Mouse (Mus musculus) mouse embryonic stem cell (cell line): ENCODE measurements around the gene Actn4.

Source experiments
- in situ Hi-C, 2 experiments: fragments of 300-500 bp; cut with MboI; formaldehyde crosslinking; loops; 1 replicate in 1 of 2; 3 replicates in 1 of 2; pipeline ENCODE4 v1.14.3; 2019 to 2020; ENCODE audit warnings: low sequenced_read_pairs in 2 of 2, low pct_unique_long_range_greater_than_20kb in 1 of 2, mixed read lengths in 1 of 2; ENCODE audit not compliant: unreplicated experiment in 1 of 2

The Actn4 gene

DNA sequence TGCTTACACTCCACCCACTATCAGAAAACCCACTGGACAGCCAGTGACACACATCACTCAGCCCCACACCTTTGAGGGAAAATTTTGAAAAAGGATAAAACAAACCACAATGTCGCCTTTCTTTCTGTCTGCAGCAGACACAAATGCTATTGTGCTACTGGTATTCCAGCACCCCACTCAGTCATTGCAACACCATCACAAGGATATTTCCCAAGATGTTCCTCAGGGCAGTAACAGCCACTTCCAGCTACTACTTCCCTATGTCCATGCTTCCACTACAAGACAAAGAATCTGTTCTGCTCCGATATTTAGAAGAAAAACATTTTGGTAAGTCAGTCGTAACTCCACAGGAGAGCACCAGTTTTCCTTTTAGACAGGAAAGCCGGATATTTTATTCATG lies 7.4 kb downstream of the Actn4 start:
- in situ Hi-C loops, result no loop called here

DNA sequence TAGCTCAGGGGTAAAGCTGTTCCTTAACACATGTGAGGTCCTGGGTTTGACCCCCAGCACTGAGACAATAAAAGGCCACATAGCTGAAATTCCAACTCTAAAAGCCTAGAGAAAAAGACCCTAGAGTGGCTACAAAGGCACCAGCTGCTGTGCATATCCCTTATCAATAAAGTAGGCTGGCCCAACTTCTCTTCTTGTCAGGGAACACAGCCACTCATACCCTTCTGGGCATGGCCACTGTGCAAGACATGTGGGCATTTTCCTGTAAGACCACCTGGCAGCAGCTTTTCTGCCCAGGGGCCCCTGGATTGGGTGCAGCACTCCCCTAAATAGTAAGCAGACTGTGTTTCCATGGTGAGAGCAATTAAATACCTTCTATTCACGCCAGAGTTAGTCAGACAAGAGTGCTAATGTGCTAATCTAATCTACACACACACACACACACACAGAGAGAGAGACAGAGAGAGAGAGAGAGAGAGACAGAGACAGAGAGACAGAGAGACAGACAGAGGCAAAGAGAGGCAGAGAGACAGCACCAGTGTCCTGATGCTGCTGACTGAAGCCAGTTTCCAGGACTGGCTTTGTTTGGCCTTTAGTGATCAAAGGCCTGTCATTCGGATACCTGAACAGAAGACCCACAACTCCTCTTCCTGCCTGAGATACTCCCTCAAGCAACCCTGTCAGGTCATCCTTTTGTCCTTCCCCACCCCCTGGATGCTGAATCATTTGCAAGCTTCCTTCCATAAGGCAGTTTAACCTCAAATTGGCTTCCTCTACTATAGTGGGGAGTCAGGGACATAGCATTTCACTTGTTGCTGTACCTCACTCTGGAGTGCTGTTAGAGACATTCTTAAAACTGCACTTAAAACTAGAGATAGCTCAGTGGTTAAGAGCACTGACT lies 8.4 kb downstream of the Actn4 start:
- in situ Hi-C loops, result no loop called here

DNA sequence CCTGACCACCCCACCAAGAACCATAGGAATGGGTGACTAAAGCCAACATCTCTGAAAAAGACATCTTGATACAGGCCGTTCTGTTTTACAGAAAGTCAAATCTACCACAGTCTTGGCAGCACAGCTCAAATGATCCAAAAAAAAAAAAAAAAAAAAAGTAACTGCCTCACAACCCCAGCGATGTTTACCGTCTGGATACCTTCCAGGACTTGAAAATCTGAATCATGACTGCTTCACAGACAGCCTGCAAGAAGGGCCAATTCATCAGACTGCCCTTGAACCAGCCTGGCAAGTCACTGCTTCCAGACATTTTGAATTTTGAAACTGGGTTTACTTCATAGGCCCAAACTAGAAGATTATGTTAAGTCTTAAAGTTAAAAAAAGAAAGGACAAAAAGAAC lies 9.4 kb downstream of the Actn4 start:
- in situ Hi-C loops, result no loop called here

DNA sequence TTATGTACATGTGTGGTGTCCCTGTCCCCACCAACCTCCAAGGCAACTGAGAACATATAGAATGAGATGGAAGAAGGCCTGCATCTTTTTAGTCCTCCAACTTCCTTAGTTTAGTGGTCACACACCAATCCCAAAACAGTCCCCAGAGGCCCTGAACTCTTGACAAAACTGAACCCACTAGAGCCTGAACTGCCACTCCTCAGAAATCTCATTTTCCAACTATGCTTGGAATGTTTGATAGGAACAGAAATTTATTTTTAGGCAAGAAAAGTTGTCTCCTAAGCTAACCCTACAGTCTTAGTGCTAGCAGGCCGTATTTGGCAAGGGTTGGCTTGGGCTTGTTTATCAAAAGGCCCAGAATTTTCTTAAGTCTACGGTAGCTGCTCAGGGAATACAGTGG lies 10.4 kb downstream of the Actn4 start:
- in situ Hi-C loops, result no loop called here

DNA sequence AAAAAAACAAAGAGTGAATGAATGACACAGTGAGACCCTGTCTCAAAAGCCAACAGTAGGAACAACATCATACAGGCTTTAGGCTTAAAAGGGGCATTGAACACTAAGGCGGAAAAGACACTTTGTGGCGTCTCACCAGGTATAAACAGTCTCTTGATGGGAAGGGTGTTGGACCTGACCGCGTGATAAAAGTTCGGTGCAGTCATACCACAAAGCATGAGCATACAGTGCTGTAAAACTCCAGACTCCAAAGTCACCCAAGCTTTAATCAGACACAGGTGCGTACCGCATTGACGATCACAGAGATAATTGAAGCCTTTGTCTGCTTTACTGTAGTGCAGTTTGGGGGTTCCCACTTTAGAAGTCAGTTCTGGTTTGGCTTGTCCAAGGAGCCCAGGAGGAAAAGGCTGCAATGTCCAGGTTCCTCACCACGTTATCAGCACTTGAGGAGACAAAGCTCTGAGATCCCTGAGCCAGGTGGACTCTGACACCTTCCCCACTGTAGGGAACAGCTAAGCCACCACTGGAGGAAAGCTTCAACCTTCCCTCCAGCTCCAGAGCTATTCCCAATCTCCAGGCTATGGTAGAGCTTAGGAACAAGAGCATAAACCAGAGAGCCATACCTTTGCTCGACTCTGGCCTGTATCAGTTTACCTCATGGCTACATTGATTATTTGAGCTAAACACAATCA lies 11.6 kb downstream of the Actn4 start:
- in situ Hi-C loops, result no loop called here

DNA sequence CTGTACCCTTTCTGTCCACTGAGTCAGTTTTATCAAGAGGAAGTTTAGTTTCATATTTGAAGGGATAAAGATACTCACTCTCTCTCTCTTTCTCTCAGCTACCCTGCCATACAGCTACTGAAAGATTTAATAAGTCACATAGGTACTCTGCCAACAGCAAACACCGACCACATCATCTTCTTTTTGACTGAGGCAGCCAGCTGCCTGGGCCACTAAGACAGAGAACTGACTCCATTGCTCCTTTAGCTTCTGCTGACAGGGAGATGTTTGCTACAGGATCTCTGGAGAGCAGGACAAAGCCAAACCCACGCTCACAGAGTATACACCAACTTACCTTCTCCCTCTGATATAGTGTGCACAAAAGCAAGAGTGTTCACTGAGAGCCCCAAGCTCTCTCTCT lies 12.8 kb downstream of the Actn4 start:
- in situ Hi-C loops, result no loop called here

DNA sequence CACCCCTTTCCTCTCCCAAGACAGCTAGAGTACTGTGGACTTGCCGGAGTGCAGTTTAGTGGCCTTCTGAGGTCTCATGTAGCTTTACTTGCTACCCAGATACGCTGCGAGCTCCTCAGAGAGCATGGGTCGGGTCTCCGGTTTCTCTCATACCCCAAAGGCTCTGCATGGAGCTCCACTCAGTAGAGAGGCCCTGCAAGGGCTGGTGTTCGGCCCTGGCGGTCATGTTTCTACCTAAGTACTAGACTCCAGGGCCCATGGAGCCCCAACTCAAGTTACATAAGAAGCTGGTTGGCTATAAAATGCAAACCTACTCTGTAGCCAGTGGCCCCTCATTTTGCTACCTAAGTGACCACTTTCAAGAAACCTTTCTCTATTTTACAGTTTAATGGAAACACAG lies 13.4 kb downstream of the Actn4 start:
- in situ Hi-C loops, result no loop called here

DNA sequence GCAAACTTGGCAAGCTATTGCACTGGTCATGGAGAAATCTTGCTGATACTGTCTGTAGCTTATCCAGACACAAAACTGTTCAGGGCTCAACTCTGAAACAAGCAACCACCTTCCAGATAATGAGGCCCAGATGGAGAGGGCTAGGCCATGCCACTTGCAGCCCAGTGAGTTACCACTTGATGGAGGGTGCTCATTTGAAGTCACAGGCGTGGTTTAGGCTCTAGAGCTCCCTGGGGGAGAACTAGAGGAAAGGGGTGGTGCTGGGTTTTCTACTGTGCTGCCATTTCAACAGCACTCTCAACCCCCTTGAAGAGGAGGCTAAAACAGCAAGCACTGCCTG lies 15.9 kb downstream of the Actn4 start:
- in situ Hi-C loops, result no loop called here

DNA sequence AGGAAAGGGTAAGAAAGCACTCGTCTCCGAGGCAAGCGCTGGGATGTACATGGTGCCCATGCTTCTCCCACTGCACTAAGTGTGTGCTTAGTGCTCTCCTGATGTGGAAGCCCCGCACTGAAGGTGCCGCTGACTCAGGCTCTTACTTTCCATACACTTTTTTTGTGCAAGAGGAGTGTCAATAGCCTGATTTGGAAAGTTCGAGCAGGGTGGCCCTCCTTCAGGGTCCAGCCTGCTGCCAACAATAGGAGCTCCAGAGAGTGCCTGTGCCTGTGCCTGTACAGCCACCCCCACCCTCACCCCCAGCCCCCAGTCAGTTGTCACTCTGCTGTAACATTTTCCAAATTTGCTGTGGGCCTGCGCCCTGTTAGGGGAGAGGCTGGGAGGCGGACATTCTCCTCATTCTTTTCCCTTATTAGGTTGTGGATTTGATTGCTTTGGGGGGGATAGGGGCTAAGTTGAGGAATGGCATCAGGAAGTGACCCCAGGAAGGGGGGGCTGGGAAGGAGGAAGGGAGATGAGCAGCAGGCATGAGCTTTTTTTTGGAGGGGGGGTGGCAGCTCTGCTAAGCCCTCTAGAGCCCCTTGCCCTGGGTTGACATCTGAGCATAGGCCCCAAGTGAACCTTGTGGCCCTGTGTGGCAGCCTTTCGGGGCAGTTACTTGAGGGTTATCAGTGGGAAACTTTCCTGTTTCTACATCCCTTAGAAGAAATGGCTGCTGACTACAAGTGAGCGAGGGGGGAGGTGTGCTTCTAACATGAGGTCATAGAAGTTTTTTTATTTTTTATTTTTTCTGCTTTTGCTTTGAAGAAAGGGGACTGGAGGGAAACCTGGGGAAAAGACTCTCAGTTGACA lies 16.5 kb downstream of the Actn4 start:
- in situ Hi-C loops, result no loop called here

DNA sequence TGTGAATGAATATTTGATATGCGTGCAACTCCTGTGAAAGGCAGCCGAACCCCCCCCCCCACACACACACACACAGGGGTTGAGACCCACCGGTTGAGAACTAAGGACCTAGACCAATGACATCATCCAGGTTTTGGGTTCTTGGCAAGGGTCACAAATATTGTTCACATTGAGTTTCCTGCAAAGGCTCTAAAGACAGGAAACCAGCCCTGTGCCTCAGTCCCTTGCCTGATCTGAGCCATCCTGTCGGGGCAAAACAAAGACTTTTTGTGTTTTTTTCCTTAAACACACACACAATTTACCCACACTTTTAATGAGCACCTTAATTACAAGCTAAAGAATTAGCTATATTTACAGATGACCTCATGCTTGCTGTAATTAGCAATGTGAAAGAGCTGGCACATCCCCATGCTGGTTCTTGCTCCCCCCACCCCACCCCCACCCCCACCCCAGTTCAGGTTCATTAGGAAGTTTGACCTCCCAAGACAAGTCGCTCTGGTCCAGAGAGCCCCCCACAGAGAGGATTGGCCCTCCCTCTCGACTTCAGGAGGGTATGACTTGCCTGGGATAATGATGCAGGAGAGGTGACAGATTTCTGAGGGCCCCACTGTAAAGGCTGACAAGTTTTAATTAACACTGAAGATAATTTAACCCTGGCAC lies 17.3 kb downstream of the Actn4 start:
- in situ Hi-C loops, result no loop called here

DNA sequence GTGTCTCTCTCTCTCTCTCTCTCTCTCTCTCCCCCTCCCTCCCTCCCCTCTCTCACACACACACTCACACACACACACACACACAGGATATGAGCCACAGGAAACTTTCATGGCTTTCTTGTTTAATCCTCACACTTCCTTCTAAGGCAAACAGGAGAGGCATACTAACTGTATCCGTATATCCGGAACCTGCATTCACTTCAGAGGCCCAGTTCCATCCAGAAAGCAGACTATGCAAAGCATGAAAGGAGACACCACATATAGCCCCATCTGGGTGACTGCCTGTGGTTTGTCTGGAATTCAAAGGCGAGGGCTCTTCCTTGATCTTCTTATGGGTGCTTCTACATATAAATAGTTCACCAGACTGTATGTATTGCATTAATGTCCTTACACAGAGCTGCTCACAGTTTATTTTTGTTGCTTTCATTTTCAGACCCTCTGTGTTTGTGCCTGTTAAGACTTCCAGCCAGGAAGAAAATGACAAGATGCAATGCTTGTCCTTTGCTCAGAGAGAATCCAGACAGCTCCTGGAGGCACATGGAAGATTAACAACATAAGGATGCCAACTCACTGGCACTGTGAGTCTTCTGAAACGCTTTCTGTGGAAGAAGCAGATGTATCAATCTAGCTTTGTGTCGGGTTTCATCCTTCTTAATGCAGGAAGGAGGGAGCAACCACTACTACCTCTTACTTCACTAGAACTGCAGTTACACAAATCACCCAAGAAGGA lies 18.5 kb downstream of the Actn4 start:
- in situ Hi-C loops, result no loop called here

DNA sequence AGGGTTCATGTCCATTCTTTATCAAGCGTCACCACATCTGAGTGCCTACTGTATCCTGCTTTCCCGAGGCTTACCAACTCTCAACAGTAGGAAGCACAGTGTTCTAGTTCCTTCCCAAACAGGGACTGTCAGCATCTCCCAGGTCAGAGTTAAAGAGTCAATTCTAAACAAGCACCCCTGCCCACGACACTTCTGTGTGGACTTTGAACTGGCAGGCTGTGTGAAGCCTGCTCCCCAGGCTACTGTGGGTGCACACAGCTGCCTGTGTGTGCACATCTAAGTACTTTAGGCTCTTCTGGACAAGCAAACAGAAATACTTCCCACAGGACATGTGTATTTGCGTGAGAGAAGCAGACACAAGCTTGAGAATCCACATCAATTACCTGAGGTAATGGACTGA lies 20.6 kb downstream of the Actn4 start:
- in situ Hi-C loops, result no loop called here

DNA sequence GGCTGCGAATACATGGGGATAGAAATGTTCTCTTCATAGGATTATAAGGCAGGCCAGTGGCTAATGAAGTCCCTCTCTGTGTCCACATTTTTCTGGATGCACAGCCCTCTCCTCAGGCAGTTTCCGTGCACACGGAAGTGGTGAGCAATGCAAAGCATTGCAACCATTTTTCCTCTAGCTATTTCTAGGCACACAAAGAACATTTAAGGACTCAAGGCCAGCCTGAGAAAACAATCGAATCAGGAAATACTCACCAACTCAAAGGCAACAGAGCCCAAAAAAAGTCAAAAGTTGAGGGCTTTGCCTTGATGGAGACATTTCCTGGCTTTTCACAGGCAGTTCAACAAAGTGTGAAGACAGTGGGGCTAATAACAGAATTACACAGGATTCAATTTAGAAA lies 21.0 kb downstream of the Actn4 start:
- in situ Hi-C loops, result no loop called here

DNA sequence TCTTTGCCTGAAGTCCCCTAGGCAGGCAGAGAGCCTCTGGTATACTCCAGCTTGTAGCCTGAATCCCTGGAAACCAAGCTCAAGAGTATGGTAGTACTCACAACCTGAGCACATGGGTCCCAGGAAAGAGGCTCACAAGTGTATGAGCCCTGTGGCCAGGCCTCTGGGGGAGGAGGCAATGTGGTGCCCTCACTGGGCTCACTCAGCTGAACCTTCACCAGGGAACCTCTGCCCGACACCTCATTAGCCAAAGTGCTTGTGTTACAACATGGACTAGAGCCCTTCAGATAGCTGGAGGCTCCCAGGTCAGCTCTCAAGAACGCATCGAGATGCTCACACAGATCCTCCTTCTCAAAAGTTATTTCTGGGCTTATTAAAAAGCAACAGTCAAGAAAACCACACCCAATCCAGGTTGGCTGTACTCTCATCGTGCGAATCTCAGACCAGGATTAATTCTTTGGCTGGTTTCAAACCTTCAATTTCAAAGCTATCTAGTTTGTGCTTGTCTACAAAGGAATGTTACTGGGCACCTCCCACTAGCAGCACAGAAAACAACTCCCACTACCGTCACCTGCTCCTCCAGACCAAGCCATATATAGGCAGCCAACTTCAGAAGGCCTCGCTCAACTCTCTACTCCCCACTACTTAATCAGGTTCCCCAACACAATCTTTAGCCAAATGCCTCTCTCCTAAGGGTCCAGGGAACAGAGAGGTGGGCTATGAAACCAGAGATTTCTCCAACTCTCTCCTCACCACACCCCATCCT lies 22.5 kb downstream of the Actn4 start:
- in situ Hi-C loops, result no loop called here

DNA sequence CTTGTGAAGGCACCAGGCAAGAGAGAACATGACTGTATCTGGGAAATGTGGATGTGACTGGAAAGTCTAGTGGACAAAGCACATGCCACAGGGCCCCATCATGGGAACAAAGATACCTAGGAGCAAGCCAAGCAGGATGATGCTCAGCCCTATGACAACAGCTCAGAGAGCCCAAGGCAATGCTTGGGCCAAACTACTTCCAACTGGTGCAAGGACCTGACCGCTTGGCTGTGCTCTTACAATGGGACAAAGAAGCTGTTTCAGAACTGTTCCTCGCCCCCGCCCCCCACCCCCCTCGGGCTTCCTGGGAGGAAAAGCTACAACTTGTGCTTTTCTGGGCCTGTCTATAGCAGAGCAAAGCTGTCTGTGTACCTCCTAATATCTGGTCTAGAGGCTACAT lies 23.5 kb downstream of the Actn4 start:
- in situ Hi-C loops, result no loop called here

DNA sequence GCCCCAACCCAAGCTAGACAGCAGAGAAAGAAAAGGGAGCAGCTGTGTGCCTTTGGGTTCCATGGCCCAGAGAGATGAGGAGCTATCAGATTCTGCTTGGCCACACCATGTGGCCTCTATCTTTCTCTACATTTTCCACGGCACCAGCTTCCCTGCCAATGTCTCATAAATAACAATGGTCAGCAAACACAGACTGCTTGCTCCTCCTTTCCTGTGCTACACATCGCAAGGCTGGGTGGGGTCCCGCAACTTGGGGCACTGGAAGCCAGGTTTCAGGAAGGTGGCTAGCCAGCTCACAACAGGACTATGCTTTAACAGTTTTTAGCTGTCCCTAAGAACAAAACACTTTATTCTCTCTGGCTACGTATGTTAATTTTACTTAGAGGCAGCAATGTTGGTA lies 25.4 kb downstream of the Actn4 start:
- in situ Hi-C loops, result no loop called here

DNA sequence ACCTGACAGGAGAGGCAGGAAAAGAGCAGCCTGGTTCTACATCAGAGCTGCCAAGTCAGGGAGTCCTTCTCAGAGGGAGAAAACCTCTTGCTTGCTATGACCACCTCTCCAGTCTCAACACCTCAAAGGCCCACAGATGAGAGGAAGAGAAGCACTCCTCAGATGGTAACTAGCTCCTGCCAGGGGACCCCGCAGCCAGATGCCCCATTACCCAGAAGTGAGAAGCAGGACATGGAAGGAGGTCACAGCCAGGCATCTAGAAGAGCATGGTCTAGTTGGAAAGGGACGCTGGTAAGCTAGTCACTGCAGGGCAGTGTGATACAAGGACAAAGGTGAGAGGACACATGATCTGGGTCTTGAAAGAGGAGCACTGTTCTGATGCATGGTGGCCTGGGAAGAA lies 28.3 kb downstream of the Actn4 start:
- in situ Hi-C loops, result no loop called here
